Mouse (Mus musculus): ENCODE measurements around the gene Pappa2. TPM values are rescaled to one million over a fixed set of nuclear protein-coding genes. Genes with fewer than 3 reads are reported as not detected.

Gene Pappa2
- polyA plus RNA-seq, 1 experiment from 2014 or later: 0.05 TPM

GRCm38 (mm10) chr1:158770036-158770655, 210.1 kb downstream of the Pappa2 start:
- POLR2A ChIA-PET: no interaction called here
- ATAC-seq (no peak), DNase-seq (ENCODE audit: low read depth, low spot score) (no peak)
- in situ Hi-C loops (cut with MboI; ENCODE audit: low pct_unique_long_range_greater_than_20kb): no loop called here
- CTCF ChIA-PET: no interaction called here
- TF ChIP-seq CTCF (IDR thresholded peaks at IDR 0.05): no peak
- H3K27me3 ChIP-seq: no peaks in the 10 kb centered on the region

- no peak for TF ChIP-seq CTCF (IDR thresholded peaks at IDR 0.05)
- peak; percentile 75 for ATAC-seq
- in situ Hi-C loops (cut with MboI; ENCODE audit: low pct_unique_long_range_greater_than_20kb): no loop called here
- H3K27me3 ChIP-seq: no peaks in the 10 kb centered on the region
- DNase-seq (ENCODE audit: low read depth, low spot score): peak; percentile 60
- POLR2A ChIA-PET: interaction anchor here (0.7 kb wide), 1 partner anchor 22 kb away, joined by 4 read pairs; no protein-coding TSS in a partner anchor
- CTCF ChIA-PET: interaction anchor here (1.3 kb wide), 1 partner anchor 31 kb away, joined by 3 read pairs; no protein-coding TSS in a partner anchor
These were observed 214.4 kb downstream of the Pappa2 start for GRCm38 (mm10) chr1:158765842-158766241.

- ATAC-seq: no peak
- no peaks in the 10 kb centered on the region for H3K27me3 ChIP-seq
- POLR2A ChIA-PET: no interaction called here
- no peak for DNase-seq (ENCODE audit: low read depth, low spot score)
- CTCF ChIA-PET: interaction anchor here (1.5 kb wide), 1 partner anchor 17 kb away, joined by 3 read pairs; no protein-coding TSS in a partner anchor
- no peak for TF ChIP-seq CTCF (IDR thresholded peaks at IDR 0.05)
- in situ Hi-C loops (cut with MboI; ENCODE audit: low pct_unique_long_range_greater_than_20kb): no loop called here
These were observed 215.6 kb downstream of the Pappa2 start for GRCm38 (mm10) chr1:158764727-158765126.

- CTCF ChIA-PET: interaction anchor here (1.5 kb wide), 1 partner anchor 18 kb away, joined by 3 read pairs; no protein-coding TSS in a partner anchor
- ATAC-seq: no peak
These were observed 216.1 kb downstream of the Pappa2 start for GRCm38 (mm10) chr1:158764211-158764610.

GRCm38 (mm10) chr1:158748356-158749096, 231.8 kb downstream of the Pappa2 start:
- CTCF ChIA-PET: interaction anchor here (1.3 kb wide), 1 partner anchor 12 kb away, joined by 5 read pairs; no protein-coding TSS in a partner anchor
- ATAC-seq: no peak
- TF ChIP-seq CTCF (IDR thresholded peaks at IDR 0.05): no peak
- in situ Hi-C loops (cut with MboI; ENCODE audit: low pct_unique_long_range_greater_than_20kb): no loop called here
- POLR2A ChIA-PET: interaction anchor here (0.7 kb wide), 1 partner anchor 183 kb away, joined by 4 read pairs; no protein-coding TSS in a partner anchor
- DNase-seq (ENCODE audit: low read depth, low spot score): no peak
- no peaks in the 10 kb centered on the region for H3K27me3 ChIP-seq

More at GRCm38 (mm10) chr1:158764211-158764610, 216.1 kb downstream of the Pappa2 start:
- no peaks in the 10 kb centered on the region for H3K27me3 ChIP-seq
- POLR2A ChIA-PET: no interaction called here
- TF ChIP-seq CTCF (IDR thresholded peaks at IDR 0.05): no peak
- in situ Hi-C loops (cut with MboI; ENCODE audit: low pct_unique_long_range_greater_than_20kb): no loop called here
- no peak for DNase-seq (ENCODE audit: low read depth, low spot score)

GRCm38 (mm10) chr1:158741449-158741848, 238.8 kb downstream of the Pappa2 start:
- DNase-seq (ENCODE audit: low read depth, low spot score) (no peak), ATAC-seq (no peak)
- H3K27me3 ChIP-seq: no peaks in the 10 kb centered on the region
- ChIA-PET CTCF (interaction anchor here (1.1 kb wide), 1 partner anchor 10 kb away, joined by 3 read pairs; no protein-coding TSS in a partner anchor), POLR2A (no interaction called here)
- no peak for TF ChIP-seq CTCF (IDR thresholded peaks at IDR 0.05)
- in situ Hi-C loops (cut with MboI; ENCODE audit: low pct_unique_long_range_greater_than_20kb): no loop called here

GRCm38 (mm10) chr1:158740949-158741348, 239.3 kb downstream of the Pappa2 start:
- DNase-seq (ENCODE audit: low read depth, low spot score): no peak
- no peak for TF ChIP-seq CTCF (IDR thresholded peaks at IDR 0.05)
- no peaks in the 10 kb centered on the region for H3K27me3 ChIP-seq
- in situ Hi-C loops (cut with MboI; ENCODE audit: low pct_unique_long_range_greater_than_20kb): no loop called here
- ATAC-seq: no peak
- CTCF ChIA-PET: no interaction called here
- POLR2A ChIA-PET: no interaction called here

GRCm38 (mm10) chr1:158740161-158740766, 240.0 kb downstream of the Pappa2 start:
- ATAC-seq (no peak), DNase-seq (ENCODE audit: low read depth, low spot score) (no peak)
- ChIA-PET POLR2A (no interaction called here), CTCF (no interaction called here)
- TF ChIP-seq CTCF (IDR thresholded peaks at IDR 0.05): no peak
- H3K27me3 ChIP-seq: no peaks in the 10 kb centered on the region
- in situ Hi-C loops (cut with MboI; ENCODE audit: low pct_unique_long_range_greater_than_20kb): no loop called here

GRCm38 (mm10) chr1:158739132-158739919, 241.0 kb downstream of the Pappa2 start:
- POLR2A ChIA-PET: no interaction called here
- no peak for TF ChIP-seq CTCF (IDR thresholded peaks at IDR 0.05)

GRCm38 (mm10) chr1:158732868-158733496, 247.3 kb downstream of the Pappa2 start:
- DNase-seq (ENCODE audit: low read depth, low spot score) (no peak), ATAC-seq (peak; percentile 93)
- no peak for TF ChIP-seq CTCF (IDR thresholded peaks at IDR 0.05)
- in situ Hi-C loops (cut with MboI; ENCODE audit: low pct_unique_long_range_greater_than_20kb): no loop called here
- ChIA-PET CTCF (no interaction called here), POLR2A (interaction anchor here (0.5 kb wide), 1 partner anchor 1344 kb away, joined by 3 read pairs; no protein-coding TSS in a partner anchor)
- H3K27me3 ChIP-seq: no peaks in the 10 kb centered on the region

More at GRCm38 (mm10) chr1:158739132-158739919, 241.0 kb downstream of the Pappa2 start:
- ATAC-seq: no peak
- in situ Hi-C loops (cut with MboI; ENCODE audit: low pct_unique_long_range_greater_than_20kb): no loop called here
- CTCF ChIA-PET: no interaction called here
- no peaks in the 10 kb centered on the region for H3K27me3 ChIP-seq
- DNase-seq (ENCODE audit: low read depth, low spot score): no peak

Data from Patski (cell line).